Mouse (Mus musculus): Measurements from ENCODE around the gene Lmx1a.

Lmx1a gene

GRCm38 (mm10) chr1:167689232-167689261 is at the start of gene Lmx1a:
Lmx1a (plus strand) TSS chr1:167689237.
- no peak for DNase-seq (ENCODE audit: low spot score in 2 of 2)

- peak in 1 of 2 experiments; percentile 14 for DNase-seq (ENCODE audit: low spot score in 2 of 2)
Measured at GRCm38 (mm10) chr1:167644866-167645537, 44.0 kb upstream of the Lmx1a start.

- DNase-seq (ENCODE audit: low spot score in 2 of 2) = no peak
Measured at GRCm38 (mm10) chr1:167648670-167649069, 40.4 kb upstream of the Lmx1a start.

- DNase-seq (ENCODE audit: low spot score in 2 of 2) = no peak
Measured at GRCm38 (mm10) chr1:167649122-167649633, 39.9 kb upstream of the Lmx1a start.

GRCm38 (mm10) chr1:167652336-167652735 is 36.7 kb upstream of the Lmx1a start:
- DNase-seq (ENCODE audit: low spot score in 2 of 2) = no peak

GRCm38 (mm10) chr1:167659065-167659464 is 30.0 kb upstream of the Lmx1a start:
- no peak for DNase-seq (ENCODE audit: low spot score in 2 of 2)

GRCm38 (mm10) chr1:167660521-167661101 is 28.4 kb upstream of the Lmx1a start:
- DNase-seq (ENCODE audit: low spot score in 2 of 2) = no peak

GRCm38 (mm10) chr1:167661123-167661522 is 27.9 kb upstream of the Lmx1a start:
- no peak for DNase-seq (ENCODE audit: low spot score in 2 of 2)

- DNase-seq (ENCODE audit: low spot score in 2 of 2) = no peak
Measured at GRCm38 (mm10) chr1:167663136-167663535, 25.9 kb upstream of the Lmx1a start.

- peak in 1 of 2 experiments; percentile 4 for DNase-seq (ENCODE audit: low spot score in 2 of 2)
Measured at GRCm38 (mm10) chr1:167669796-167670195, 19.2 kb upstream of the Lmx1a start.

- DNase-seq (ENCODE audit: low spot score in 2 of 2) = no peak
Measured at GRCm38 (mm10) chr1:167672433-167672987, 16.5 kb upstream of the Lmx1a start.

- DNase-seq (ENCODE audit: low spot score in 2 of 2) = no peak
Measured at GRCm38 (mm10) chr1:167679061-167679460, 10.0 kb upstream of the Lmx1a start.

GRCm38 (mm10) chr1:167688001-167688346 is 1.1 kb upstream of the Lmx1a start:
- DNase-seq (ENCODE audit: low spot score in 2 of 2) = no peak

- DNase-seq (ENCODE audit: low spot score in 2 of 2) = no peak
Measured at GRCm38 (mm10) chr1:167688347-167689231, 448 bp upstream of the Lmx1a start.

- DNase-seq (ENCODE audit: low spot score in 2 of 2) = no peak
Measured at GRCm38 (mm10) chr1:167689262-167690137, 463 bp downstream of the Lmx1a start.

GRCm38 (mm10) chr1:167690138-167690710 is 1.2 kb downstream of the Lmx1a start:
- DNase-seq (ENCODE audit: low spot score in 2 of 2) = no peak

- DNase-seq (ENCODE audit: low spot score in 2 of 2) = no peak
Measured at GRCm38 (mm10) chr1:167690716-167691550, 1.9 kb downstream of the Lmx1a start.

GRCm38 (mm10) chr1:167691911-167692682 is 3.1 kb downstream of the Lmx1a start:
- no peak for DNase-seq (ENCODE audit: low spot score in 2 of 2)

GRCm38 (mm10) chr1:167692683-167693045 is 3.6 kb downstream of the Lmx1a start:
- DNase-seq (ENCODE audit: low spot score in 2 of 2) = no peak

Data from spleen, postnatal 36 days (tissue).